Mouse (Mus musculus) effector memory CD4-positive, alpha-beta T cell, adult 5 months (primary cell): Measurements from ENCODE around the gene Tcf3. TPM values are rescaled to one million over a fixed set of nuclear protein-coding genes. Genes with fewer than 3 reads are reported as not detected.

Experiments
- polyA plus RNA-seq: library from polyadenylated mRNA; unstranded; fragments of 100-300 nt; shearing (Covaris generic); gene quantifications from one replicate; pipeline ENCODE4 v1.2.1, GENCODE M21; 2017

Tcf3 gene
- polyA plus RNA-seq = 87.3 TPM

DNA sequence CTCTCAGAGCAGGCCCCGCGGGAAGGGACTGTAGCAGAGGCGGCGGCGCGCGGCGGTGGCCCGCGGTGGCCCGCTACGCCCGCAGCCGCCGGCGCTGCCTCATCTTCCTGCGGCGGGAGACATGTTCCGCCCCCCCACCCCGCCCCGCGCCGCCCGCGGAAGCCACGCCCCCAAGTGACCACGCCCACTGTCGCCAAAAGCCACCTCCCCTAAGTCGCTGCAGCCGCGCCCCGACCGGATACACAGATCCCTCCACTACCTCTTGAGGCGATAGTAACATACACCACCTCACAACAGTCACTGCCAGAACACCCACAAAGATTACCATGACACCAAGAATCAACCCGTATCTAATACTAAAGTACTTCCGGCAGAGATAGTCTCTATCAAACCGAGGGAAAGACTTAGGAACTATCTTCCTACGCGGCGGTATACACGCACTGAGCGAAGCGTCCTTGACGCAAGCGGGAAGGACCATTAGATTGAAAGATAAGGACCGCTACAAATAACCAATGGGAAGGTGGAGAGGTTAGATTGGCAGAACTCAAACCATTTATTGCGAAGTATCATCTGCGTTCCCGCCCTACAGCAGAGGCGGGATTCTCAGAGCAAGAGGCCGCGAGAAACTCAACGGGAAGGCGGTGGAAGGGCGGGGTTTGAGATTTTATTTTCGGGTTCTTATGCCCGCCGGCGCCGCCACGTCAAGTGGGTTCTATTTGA, at the start of gene Tcf3:
TSS of gene Tcf3 (minus strand) at position 135 of the 720 bp plus-strand sequence.

DNA sequence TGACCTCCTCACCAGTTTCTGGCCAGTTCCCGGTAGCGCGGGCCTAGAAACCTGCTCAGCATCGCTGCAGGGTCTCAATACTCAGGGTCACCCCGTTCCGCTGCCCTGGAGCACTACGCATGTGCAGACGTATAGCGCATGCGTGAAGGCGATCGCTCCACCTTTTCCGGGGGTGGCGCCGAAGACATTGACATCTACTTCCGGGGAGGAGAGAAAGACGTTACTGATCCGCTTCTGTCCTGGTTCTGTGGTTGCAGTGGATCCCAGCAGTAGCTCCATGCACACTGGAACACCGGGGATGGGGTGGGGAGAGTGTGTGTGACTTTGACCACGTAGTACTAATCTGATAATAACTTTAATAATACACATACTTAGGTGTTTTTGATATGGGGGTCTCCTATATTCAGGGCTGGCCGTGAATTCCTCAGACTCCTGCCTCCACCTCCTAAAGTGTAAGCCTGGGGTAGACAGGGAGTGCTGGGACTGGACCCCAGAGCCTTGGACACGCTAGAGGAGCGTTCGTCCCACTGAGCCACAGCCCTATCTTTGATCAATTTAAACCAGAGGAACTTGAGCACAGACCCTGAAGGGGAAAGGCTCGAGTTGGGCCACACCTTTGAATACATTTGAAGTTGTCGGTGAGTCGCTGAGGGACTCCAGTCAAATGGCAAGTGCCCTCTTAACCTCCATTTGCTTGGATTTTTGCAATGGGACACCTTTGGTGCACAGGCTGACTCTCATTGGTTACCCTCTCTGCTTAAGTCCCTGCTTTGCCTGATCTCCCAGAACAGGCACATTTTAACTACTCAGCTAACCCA, 26.6 kb downstream of the Tcf3 start, which contains the start of gene Uqcr11:
TSS of gene Uqcr11 (minus strand) at position 147 of the 818 bp plus-strand sequence.

DNA sequence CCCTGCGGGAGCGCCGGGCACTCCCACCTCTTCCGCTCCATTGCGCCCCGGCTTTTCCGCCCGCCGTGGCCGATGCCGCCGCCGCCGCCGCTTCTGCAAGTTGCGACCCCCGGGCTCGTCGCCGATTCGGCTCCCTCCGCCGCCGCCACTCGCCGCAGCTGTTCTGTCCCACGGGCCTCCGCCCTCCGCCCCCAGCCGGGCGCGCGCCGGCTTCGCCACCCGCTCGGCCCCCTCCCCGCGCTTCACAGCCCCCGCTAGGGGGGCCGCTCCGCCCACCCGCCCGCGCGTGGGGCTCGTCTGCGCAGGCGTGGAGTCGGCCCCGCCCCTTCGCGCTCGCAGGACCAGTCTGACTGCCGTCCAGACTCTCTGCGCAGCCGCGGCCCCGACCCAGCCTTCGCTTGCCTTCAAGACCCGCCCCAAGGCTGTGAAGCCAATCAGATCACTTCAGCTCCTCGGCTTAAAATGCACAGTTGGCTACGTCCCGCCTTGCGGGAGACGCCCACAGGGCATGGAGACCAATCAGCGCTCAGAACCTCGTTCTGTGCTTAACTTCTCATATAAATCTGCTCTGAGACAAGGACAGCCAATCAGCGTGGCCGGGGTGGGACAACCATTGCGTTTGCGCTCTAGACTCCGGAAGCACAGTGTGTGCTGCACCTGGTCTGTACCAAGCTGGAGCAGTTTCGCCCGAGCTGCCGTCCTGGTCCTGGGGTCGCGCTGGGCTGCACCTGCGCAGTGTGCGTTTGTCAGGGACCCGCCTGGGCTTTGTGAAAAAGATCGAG, 34.1 kb downstream of the Tcf3 start, which contains the start of gene Mbd3:
TSS of gene Mbd3 (minus strand) at position 360 of the 782 bp plus-strand sequence.

DNA sequence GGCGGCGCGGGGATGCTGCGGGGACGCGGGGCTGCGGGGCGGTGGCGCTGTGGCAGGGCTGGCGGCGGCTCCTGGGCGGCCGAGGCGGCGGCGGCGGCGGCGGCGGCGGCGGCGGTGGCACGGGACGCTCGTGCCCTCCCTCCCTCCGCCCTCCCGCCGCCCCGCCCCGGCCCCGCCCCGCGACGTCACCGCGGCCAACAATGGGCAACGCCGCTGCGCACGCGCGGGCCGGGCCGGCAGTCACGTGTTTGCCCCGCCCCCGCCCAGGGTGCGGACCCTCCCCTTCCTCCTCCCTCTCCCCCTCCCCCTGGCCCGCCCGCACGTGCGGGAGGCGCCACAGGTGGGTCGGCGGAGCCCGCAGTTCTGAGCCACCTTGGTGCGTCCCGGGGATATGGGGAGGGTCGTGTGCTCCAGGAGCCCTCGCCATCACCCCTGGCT, 45.9 kb downstream of the Tcf3 start, which contains the start of gene Mex3d:
TSS of gene Mex3d (minus strand) at position 138 of the 438 bp plus-strand sequence.

Other genes starting within 250 kb of the Tcf3 start
- gene Mum1, start 207.2 kb downstream of the Tcf3 start, polyA plus RNA-seq = 75.3 TPM
- gene Ndufs7, start 184.5 kb downstream of the Tcf3 start, polyA plus RNA-seq = 146 TPM
- gene Gamt, start 172.6 kb downstream of the Tcf3 start, polyA plus RNA-seq = 0.39 TPM
- gene Dazap1, start 172.2 kb downstream of the Tcf3 start, polyA plus RNA-seq = 91.1 TPM
- 817 TPM for gene Rps15, start 141.2 kb downstream of the Tcf3 start, polyA plus RNA-seq
- gene Apc2, start 137.7 kb downstream of the Tcf3 start, polyA plus RNA-seq = not detected
- 25.5 TPM for gene 2310011J03Rik, start 113.1 kb downstream of the Tcf3 start, polyA plus RNA-seq
- gene Pcsk4, start 104.1 kb downstream of the Tcf3 start, polyA plus RNA-seq = 4.1 TPM
- not detected for gene Reep6, start 103.7 kb downstream of the Tcf3 start, polyA plus RNA-seq
- not detected for gene Adamtsl5, start 85.2 kb downstream of the Tcf3 start, polyA plus RNA-seq
- gene Plk5, start 77.2 kb downstream of the Tcf3 start, polyA plus RNA-seq = not detected
- 9.1 TPM for gene Mex3d, start 46.0 kb downstream of the Tcf3 start, polyA plus RNA-seq
- gene Mbd3, start 34.1 kb downstream of the Tcf3 start, polyA plus RNA-seq = 96.5 TPM
- 89.0 TPM for gene Uqcr11, start 26.8 kb downstream of the Tcf3 start, polyA plus RNA-seq
- gene Onecut3, start 61.2 kb upstream of the Tcf3 start, polyA plus RNA-seq = not detected
- gene Atp8b3, start 105.5 kb upstream of the Tcf3 start, polyA plus RNA-seq = not detected
- 66.8 TPM for gene Rexo1, start 127.9 kb upstream of the Tcf3 start, polyA plus RNA-seq
- gene Klf16, start 143.7 kb upstream of the Tcf3 start, polyA plus RNA-seq = 18.5 TPM
- gene Abhd17a, start 156.7 kb upstream of the Tcf3 start, polyA plus RNA-seq = 90.9 TPM
- gene Scamp4, start 169.2 kb upstream of the Tcf3 start, polyA plus RNA-seq = 95.7 TPM
- 7.5 TPM for gene Adat3, start 169.2 kb upstream of the Tcf3 start, polyA plus RNA-seq
- 8.8 TPM for gene Gm49322, start 172.4 kb upstream of the Tcf3 start, polyA plus RNA-seq
- gene Csnk1g2, start 189.2 kb upstream of the Tcf3 start, polyA plus RNA-seq = 322 TPM
- 23.0 TPM for gene Btbd2, start 223.4 kb upstream of the Tcf3 start, polyA plus RNA-seq
- 211 TPM for gene Mknk2, start 244.5 kb upstream of the Tcf3 start, polyA plus RNA-seq